Mouse (Mus musculus) forebrain, postnatal 0 days (tissue): ENCODE measurements around the gene Kat14. TPM values are rescaled to one million over a fixed set of nuclear protein-coding genes. Genes with fewer than 3 reads are reported as not detected.
A peak's percentile ranks its signal among the peaks of the same experiment; 100 is the strongest.

Source experiments
- ATAC-seq: fragments of 200-750 bp; cut with Nextera tagmentation; 2 replicates; pipeline ENCODE4 v1.8.0; 2017; ENCODE audit warnings: mild to moderate bottlenecking, moderate library complexity
- DNase-seq: peaks from one replicate; pipeline ENCODE4 v3.0.0-alpha.2; 2015
- H3K27ac ChIP-seq: fragments of 300-500 bp; sonication (generic); 2 replicates; pipeline ENCODE4 v1.5.1; 2014; ENCODE audit warnings: low read depth, mild to moderate bottlenecking, antibody characterized with exemption, low read length, moderate library complexity, mixed read lengths
- H3K27me3 ChIP-seq: fragments of 300-500 bp; sonication (generic); 2 replicates; pipeline ENCODE4 v1.6.1; 2014; ENCODE audit warnings: mild to moderate bottlenecking, low read length, mixed read lengths; ENCODE audit not compliant: insufficient read depth
- H3K36me3 ChIP-seq: fragments of 300-500 bp; sonication (generic); 2 replicates; pipeline ENCODE4 v1.6.1; 2014; ENCODE audit warnings: mild to moderate bottlenecking, moderate library complexity; ENCODE audit not compliant: insufficient read depth
- H3K4me1 ChIP-seq: fragments of 300-500 bp; sonication (generic); 2 replicates; pipeline ENCODE4 v1.6.1; 2014; ENCODE audit warnings: antibody characterized with exemption; ENCODE audit not compliant: insufficient read depth
- H3K4me2 ChIP-seq: fragments of 300-500 bp; sonication (generic); 2 replicates; pipeline ENCODE4 v1.6.1; 2014; ENCODE audit warnings: low read depth, mild to moderate bottlenecking, moderate library complexity
- H3K4me3 ChIP-seq: fragments of 300-500 bp; sonication (generic); 2 replicates; pipeline ENCODE4 v1.5.1; 2014; ENCODE audit warnings: low read depth, low read length, mixed read lengths
- H3K9ac ChIP-seq: fragments of 300-500 bp; sonication (generic); 2 replicates; pipeline ENCODE4 v1.6.1; 2014; ENCODE audit warnings: mild to moderate bottlenecking
- H3K9me3 ChIP-seq: fragments of 300-500 bp; sonication (generic); 2 replicates; pipeline ENCODE4 v1.6.1; 2016; ENCODE audit warnings: low read length
- CTCF ChIP-seq: sonication (generic); IDR thresholded peaks from 2 replicates; pipeline ENCODE4 v1.5.1; 2016; ENCODE audit warnings: antibody characterized with exemption, control low read depth, low read depth
- WGBS: fragments of 180-500 bp; shearing (Covaris S2); extraction: QIAGEN DNeasy Blood & Tissue Kit; methylation state at CpG from one replicate; pipeline ENCODE4 v1.1.7; 2014; 5-methylcytosine and 5-hydroxymethylcytosine counted together
- polyA plus RNA-seq: library from polyadenylated mRNA; unstranded; fragments of >200 nt; fragmentation: Nextera tagmentation; extraction: Ambion mirVana; gene quantifications from 2 replicates; pipeline ENCODE4 v1.2.1, GENCODE M21; 2015
- total RNA-seq: library from RNA; depleted of rRNA; stranded (reverse); fragments of >200 nt; gene quantifications from 2 replicates; pipeline ENCODE4 v1.2.3, GENCODE M21; 2014

Kat14 gene
- total and polyA plus RNA-seq, 2 experiments from 2014 or later = 20.4 to 28.6 TPM

GRCm38 (mm10) chr2:144428659-144429058 lies 59.9 kb downstream of the Kat14 start:
- Histone ChIP-seq H3K4me2 (no peak overlapping the region), H3K36me3 (no peaks in the 10 kb centered on the region), H3K4me1 (no peaks in the 10 kb centered on the region), H3K4me3 (no peak overlapping the region), H3K27me3 (no peaks in the 10 kb centered on the region), H3K27ac (no peak overlapping the region), H3K9me3 (no peaks in the 10 kb centered on the region), H3K9ac (no peak overlapping the region)
- no peak for TF ChIP-seq CTCF
- ATAC-seq = no peak
- DNase-seq = no peak
- WGBS = 85% methylated on average over 8 of the region's 8 CpGs

- 83% methylated on average over 7 of the region's 7 CpGs for WGBS
- H3K9me3 ChIP-seq = no peaks in the 10 kb centered on the region
These were observed 60.4 kb downstream of the Kat14 start for GRCm38 (mm10) chr2:144429171-144429570.

DNA sequence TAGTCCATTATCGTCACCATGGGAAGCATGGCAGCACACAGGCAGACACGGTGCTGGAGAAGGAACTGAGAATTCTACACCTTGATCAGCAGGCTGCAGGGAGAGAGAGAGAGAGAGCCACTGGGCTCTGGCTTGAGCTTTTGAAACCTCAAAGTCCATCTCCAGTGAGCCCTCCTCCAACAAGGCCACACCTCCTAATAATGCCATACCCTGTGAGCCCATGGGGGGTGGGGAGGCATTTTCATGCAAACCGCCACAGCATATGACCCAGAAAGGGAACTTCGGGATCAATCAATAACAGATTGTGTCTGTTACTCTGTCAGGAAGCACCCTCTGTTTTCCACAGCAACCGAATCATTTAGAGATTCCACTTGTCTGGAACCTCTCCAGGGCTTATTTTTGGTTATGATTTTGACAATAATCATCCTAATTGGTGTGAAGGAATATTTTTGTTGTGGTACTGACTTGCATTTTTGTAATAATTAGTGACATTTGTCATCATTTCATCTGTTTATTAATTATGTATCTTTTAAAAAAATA lies 62.6 kb downstream of the Kat14 start:
- TF ChIP-seq CTCF = no peak
- ATAC-seq = no peak
- 71% methylated on average over 5 of the region's 5 CpGs for WGBS

More at GRCm38 (mm10) chr2:144429171-144429570, 60.4 kb downstream of the Kat14 start:
- no peak overlapping the region for H3K9ac ChIP-seq
- no peak overlapping the region for H3K4me2 ChIP-seq
- H3K27me3 ChIP-seq = no peaks in the 10 kb centered on the region
- no peaks in the 10 kb centered on the region for H3K4me1 ChIP-seq
- no peak overlapping the region for H3K27ac ChIP-seq
- no peaks in the 10 kb centered on the region for H3K36me3 ChIP-seq
- TF ChIP-seq CTCF = no peak
- H3K4me3 ChIP-seq = no peak overlapping the region
- DNase-seq (no peak), ATAC-seq (no peak)

GRCm38 (mm10) chr2:144435679-144436078 lies 66.9 kb downstream of the Kat14 start:
- no peaks in the 10 kb centered on the region for H3K4me1 ChIP-seq

More for the DNA sequence above, 62.6 kb downstream of the Kat14 start:
- Histone ChIP-seq H3K27me3 (no peaks in the 10 kb centered on the region), H3K9me3 (no peaks in the 10 kb centered on the region), H3K4me2 (no peak overlapping the region), H3K27ac (no peak overlapping the region), H3K4me1 (no peaks in the 10 kb centered on the region), H3K36me3 (no peaks in the 10 kb centered on the region), H3K9ac (no peak overlapping the region), H3K4me3 (no peak overlapping the region)
- DNase-seq = no peak

GRCm38 (mm10) chr2:144438424-144438823 lies 69.6 kb downstream of the Kat14 start:
- ATAC-seq (no peak), DNase-seq (no peak)
- Histone ChIP-seq H3K4me3 (no peak overlapping the region), H3K27me3 (no peaks in the 10 kb centered on the region), H3K4me1 (no peaks in the 10 kb centered on the region), H3K4me2 (no peak overlapping the region), H3K9me3 (no peaks in the 10 kb centered on the region), H3K36me3 (no peaks in the 10 kb centered on the region), H3K27ac (no peak overlapping the region), H3K9ac (no peak overlapping the region)
- peak; percentile 22; the same call in 1 of the 2 replicates for TF ChIP-seq CTCF
- WGBS = 65% methylated on average over 4 of the region's 4 CpGs

More at GRCm38 (mm10) chr2:144435679-144436078, 66.9 kb downstream of the Kat14 start:
- no peak overlapping the region for H3K27ac ChIP-seq
- ATAC-seq (peak; percentile 51; the same call in 1 of the 2 replicates), DNase-seq (peak; percentile 56)
- no peaks in the 10 kb centered on the region for H3K9me3 ChIP-seq
- 67% methylated on average over 10 of the region's 10 CpGs for WGBS
- no peak overlapping the region for H3K9ac ChIP-seq
- TF ChIP-seq CTCF = no peak
- H3K4me2 ChIP-seq = no peak overlapping the region
- H3K4me3 ChIP-seq = no peak overlapping the region
- H3K27me3 ChIP-seq = no peaks in the 10 kb centered on the region
- H3K36me3 ChIP-seq = no peaks in the 10 kb centered on the region

GRCm38 (mm10) chr2:144439191-144439700 lies 70.5 kb downstream of the Kat14 start:
- ATAC-seq (no peak), DNase-seq (no peak)
- Histone ChIP-seq H3K9ac (no peak overlapping the region), H3K4me2 (no peak overlapping the region), H3K36me3 (no peaks in the 10 kb centered on the region), H3K4me1 (no peaks in the 10 kb centered on the region), H3K27me3 (no peaks in the 10 kb centered on the region), H3K4me3 (no peak overlapping the region), H3K27ac (no peak overlapping the region), H3K9me3 (no peaks in the 10 kb centered on the region)
- 76% methylated on average over 3 of the region's 3 CpGs for WGBS
- TF ChIP-seq CTCF = no peak

DNA sequence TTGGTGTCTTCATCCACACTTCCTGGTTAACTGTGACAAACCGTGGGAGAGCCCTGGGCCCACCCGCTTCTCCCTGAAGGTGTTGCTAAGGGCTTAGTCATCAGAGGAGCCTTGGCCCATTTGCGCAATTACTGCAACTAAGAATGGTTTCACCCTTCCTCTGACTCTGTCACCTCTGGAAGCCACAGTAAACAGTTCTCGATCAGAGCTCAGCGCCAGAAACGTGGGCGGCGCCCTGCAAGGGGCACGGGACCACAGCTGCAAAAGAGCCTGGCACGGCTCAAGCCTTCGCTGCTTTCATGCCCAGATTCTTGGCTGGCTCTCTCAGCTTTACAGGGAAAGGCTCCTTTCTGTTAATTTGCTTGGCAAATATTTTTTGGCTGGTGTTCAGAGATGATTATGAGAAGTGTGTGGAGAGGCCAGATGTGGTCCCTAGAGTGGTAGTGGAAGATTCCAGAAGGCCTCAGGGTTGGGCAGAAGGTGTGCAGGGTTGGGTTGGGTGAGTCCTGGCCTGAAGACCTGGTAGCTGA lies 72.7 kb downstream of the Kat14 start:
- H3K27me3 ChIP-seq = no peaks in the 10 kb centered on the region
- ATAC-seq (peak; percentile 74; the same call in 1 of the 2 replicates), DNase-seq (peak; percentile 16)
- no peaks in the 10 kb centered on the region for H3K4me1 ChIP-seq
- no peak overlapping the region for H3K4me2 ChIP-seq
- H3K9me3 ChIP-seq = no peaks in the 10 kb centered on the region
- TF ChIP-seq CTCF = no peak
- no peak overlapping the region for H3K4me3 ChIP-seq
- no peak overlapping the region for H3K9ac ChIP-seq
- no peak overlapping the region for H3K27ac ChIP-seq
- no peaks in the 10 kb centered on the region for H3K36me3 ChIP-seq
- WGBS = 69% methylated on average over 11 of the region's 11 CpGs
